Mouse (Mus musculus): ENCODE data around the gene Hinfp.

DNA sequence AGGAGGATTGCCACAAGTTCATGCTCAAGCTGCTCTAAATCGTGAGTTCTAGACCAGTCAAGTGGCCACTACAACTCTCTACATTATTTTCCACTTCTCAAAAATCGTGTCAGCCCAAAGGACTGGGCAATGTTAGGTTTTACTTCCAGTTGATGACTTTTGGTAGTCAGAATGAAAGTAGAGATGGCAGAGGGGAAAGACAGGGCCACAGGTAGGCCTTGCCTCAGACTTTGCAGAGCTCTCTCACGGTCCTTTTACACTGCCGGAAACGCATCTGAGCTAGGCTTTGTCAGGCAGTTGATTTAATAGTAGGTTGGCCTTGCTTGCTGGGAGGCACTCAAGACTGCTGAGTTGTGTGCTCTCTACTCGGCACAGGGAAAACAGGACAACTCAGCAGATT, 18.7 kb upstream of the Hinfp start:
- no peak for TF ChIP-seq POLR2A (IDR thresholded peaks at IDR 0.05; ENCODE audit: control insufficient read depth, low read depth, low read length)
- no peak for TF ChIP-seq CTCF (IDR thresholded peaks at IDR 0.05; ENCODE audit: control insufficient read depth, insufficient read depth, insufficient replicate concordance, low read depth, low read length)

Data from testis, adult 2 months (tissue).